Mouse (Mus musculus): ENCODE results near the gene Zbtb14.

DNA sequence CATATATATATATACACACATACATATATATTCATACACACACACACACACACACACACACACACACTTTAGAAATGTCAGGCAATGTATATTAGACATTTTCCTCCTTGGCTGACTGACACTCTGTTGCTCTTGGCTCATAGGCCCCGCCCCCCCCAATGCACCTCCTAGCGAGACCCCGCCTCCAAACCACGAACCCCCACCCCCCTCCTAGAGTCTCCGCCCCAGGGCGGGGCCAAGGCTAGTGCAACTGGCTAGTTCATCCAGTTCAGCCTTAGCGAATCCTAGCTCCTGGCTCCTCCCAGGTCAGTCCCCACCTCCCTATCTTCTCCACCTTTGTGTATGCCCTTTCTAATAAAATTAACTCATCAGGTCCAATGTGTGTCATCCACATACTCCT lies 36.8 kb upstream of the Zbtb14 start:
- TF ChIP-seq CTCF (IDR thresholded peaks at IDR 0.05; ENCODE audit: low read depth, low read length), result no peak
- TF ChIP-seq EP300 (IDR thresholded peaks at IDR 0.05; ENCODE audit: insufficient read depth, low read depth, low read length), result no peak

Data from ES-Bruce4 (cell line).